Mouse (Mus musculus) T-helper 2 cell (primary cell): Measurements from ENCODE around the gene Diablo.
"Not testable (repeated sequence)": the region's sequence is repeated elsewhere in the genome, so short reads cannot be mapped to it uniquely, and the experiment has no call there.

ENCODE experiments used
- in situ Hi-C: fragments of 300-600 bp; cut with MboI, MseI; formaldehyde crosslinking; loops from one replicate; pipeline ENCODE4 v1.15.1; 2025; ENCODE audit warnings: high pct_unique_total_duplicates

Gene Diablo

DNA sequence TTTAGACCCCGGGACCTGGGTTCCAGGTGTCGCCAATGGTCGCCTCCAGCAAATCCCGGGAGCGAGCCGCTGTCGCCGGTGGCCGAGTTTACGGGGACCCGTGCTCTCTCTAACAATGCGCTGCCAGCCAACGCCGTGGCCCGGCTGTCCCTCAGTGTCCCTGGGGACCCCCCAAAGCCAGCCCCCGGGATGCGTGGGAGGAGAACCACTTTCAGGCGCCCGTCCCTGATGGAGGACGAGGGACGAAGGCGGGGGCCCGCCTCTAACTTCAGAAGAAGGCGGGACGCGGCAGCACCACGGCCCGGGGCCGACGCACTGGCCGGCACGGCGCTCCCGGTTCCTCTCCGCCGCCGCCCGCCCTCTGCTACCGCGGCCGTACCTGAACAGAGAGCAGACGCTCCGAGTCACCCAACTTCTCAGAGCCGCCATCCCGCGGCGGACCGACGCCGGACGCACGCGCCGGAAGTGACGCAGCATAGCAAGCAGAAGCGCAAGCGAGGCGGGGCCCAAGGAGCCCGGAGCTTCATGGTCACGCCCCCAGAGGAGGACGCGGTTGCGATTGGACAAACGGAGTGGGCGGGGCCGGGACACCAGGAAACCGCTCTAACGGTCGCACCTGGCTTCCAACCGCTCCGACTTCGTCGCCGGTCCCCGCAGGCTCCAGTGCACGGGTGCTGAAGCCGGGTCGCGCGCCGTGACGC is at the start of gene Diablo:
TSS of gene Diablo (minus strand) at position 485 of the 701 bp plus-strand sequence.
- in situ Hi-C loops = no loop called here

DNA sequence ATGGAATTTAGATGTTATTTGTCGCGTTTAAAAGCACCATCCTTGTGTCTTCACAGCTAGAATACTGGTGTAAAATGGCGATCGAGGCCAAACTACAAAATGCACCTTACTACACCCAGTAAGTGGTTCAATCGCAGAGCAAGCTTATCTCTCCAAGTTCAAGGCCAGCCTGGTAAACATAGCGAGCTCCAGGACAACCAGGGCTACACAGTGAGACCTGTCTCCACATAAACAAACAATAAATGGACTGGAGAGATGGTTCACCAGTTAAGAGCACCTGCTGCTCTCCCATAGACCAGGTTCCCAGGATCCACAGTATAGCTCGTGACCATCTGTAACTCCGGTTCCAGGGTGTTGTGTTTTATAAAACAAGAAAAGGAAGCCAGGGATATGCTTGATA is 49.4 kb upstream of the Diablo start:
- in situ Hi-C loops = no loop called here

DNA sequence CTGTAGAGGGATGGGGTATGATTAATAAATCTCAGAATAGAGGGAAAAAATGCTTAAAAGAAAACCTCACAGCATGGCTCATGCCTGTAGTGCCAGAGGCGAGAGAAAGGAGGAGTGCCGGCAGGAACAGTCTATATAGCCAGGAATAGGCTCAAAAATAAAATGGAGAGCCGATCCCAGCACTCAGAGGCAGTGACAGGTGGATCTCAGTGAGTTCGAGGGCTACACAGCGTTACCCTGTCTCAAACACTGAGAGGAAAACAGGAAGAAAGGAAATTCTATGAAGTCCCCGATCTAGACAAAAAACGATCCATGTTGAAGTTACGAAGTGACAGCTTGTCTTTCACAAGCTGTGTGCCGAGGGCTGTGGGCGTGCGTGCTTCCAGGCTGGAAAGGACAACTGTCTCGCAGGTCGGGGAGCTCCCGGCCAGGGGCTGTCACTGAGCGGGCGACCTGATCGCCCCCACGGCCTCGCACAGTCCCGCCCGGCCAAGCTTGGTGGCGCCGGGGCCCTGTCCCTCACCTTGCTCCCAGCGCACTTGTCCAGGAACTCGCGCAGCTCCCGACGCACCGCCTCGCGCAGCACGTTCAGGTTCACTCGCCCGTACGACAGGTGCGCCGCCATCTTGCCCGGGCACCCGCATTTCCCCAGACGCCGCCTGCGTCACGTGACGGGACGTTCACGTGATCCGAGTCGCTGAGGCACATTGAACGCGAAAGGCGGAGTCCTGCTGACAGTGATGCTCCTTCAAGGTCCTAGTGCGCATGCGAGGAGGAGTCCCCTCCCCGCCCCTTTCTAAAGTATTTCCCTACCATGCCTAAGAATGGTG is 48.6 kb upstream of the Diablo start, which contains the start of gene Vps33a:
TSS of gene Vps33a (minus strand) at position 682 of the 830 bp plus-strand sequence.
- in situ Hi-C loops = no loop called here

DNA sequence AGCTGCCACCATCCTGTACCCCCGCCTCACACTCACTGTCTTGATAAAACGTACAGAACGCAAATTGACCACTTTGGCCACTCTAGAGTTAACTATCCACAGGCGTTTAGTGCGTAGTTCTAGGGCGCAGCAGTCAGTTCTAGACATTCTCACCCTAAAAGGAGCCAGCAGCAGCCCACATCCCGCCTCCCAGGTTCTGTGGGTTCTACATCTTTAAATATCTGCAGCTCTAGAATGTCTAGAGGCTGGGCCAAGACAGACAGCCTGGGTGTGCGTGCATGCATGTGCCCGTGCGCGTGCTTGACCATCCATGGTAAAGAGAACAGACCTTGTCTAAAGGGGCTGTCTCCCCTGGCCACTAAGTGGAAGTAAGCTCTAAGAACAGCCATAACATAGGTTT is 37.2 kb upstream of the Diablo start:
- in situ Hi-C loops = no loop called here

DNA sequence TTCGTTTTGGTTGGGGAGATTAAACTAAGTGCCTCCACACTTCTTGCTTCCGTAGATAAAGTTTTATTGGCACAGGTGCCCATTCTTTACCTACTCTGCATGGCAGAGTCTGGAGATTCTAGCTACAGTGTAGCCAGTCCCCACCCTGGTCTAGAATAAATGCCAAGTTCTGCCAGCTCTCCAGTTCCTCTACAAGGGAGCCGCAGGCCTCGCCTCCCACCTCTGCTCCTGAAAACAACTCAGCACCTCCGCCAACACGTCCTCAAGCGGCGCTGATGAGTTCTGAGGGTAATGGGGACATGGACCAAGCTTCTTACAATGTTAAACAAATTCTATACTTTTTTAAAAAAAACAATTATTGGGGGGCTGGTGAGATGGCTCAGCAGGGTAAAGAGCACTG is 35.6 kb upstream of the Diablo start:
- in situ Hi-C loops = no loop called here

DNA sequence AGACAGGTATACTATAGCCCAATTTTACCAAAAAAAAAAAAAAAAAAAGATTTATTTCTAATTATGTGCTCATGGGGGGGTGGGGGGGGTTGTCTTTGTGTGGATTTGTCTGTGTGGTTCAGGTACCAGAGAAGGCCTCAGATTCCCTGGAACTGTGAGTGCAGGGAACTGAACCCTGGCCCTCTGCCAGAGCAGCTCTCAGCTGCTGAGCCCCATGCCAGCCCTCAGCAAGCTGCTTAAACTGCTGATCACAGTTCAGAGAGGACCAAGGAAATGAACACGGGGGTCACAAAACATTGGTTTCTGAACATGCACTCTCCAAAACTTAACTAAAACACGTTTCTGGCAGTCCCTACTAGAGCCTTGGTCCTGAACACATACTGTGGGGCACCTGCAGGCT is 32.5 kb upstream of the Diablo start:
- in situ Hi-C loops = no loop called here

DNA sequence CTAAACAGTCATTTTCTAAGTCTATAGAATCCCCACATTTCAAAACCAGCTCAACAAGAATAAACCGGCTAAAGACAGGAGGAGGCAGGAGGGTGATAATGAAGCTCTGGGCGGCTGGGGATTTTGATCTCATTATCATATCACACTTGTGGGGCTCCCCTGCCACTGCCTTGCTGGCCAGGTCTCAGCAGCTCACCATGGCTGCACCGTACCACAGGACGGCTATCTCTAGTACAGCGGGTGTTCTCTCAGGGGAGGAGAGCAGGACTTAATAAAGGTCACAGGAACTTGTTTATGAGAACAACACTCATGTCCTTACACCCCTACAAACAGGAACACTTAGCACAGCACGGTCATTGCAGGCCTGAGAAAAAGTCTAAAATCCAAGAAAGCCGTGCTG is 31.7 kb upstream of the Diablo start:
- in situ Hi-C loops = no loop called here

DNA sequence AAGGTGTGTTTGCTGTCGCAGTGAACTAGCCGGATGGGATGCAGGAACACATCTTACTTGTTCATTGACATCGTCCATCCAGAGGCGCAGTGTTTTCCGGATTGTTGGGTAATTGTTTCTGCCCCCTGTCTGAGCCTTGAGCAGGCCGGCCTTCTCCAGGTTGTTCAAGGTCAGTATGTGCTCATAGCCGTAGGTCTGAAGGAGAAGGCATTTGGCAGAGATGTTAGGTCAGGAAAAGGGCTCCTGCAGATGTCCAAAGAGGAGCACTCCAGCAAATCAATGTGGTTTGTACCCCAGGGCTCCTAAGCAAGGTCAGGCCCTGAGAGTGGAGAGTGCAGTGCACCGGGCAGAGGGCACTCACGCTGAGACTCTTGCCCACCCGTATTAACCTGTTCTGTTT is 9.8 kb upstream of the Diablo start:
- in situ Hi-C loops = no loop called here

DNA sequence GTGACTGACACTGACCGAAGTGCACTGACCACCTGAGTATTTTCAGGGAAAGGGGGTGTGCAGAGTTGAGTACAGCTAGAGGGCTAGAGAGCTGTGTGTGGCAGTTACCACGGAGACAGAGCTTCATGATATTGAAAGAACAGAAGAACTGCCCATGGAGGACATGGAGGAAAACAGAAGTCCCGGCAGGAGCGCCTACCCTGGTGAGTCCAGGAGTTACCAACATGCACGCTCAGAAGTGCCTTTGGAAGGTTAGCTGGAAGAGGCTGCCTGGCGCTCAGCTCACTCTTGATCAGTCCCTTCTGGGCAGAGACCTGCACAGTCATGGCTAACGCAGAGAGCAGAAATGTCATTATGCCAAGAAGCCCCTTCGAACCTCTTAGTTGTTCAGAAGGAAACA is 6.1 kb upstream of the Diablo start:
- in situ Hi-C loops = no loop called here

DNA sequence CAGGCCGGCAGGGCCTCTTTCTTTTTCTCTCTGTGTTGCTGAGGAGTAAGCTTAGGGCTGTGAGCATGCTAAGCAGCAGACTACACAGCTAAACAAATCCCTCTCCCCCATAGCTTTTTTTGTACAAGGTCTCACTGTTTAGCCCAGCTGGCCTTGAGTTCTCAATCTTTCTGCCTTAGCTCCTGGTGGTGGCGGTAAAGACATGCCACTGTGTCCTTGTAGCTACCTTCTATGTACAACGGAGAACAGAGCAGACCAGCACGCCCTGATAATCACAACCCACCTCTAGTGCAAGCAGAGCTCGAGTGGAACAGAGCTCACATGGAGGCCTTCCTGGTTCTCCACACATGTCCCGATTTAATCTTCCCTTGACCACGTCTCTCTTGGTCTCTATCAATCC is 4.7 kb upstream of the Diablo start:
- in situ Hi-C loops = loop anchor here (5.0 kb wide), 1 partner anchor 49 kb away; no protein-coding TSS in a partner anchor

DNA sequence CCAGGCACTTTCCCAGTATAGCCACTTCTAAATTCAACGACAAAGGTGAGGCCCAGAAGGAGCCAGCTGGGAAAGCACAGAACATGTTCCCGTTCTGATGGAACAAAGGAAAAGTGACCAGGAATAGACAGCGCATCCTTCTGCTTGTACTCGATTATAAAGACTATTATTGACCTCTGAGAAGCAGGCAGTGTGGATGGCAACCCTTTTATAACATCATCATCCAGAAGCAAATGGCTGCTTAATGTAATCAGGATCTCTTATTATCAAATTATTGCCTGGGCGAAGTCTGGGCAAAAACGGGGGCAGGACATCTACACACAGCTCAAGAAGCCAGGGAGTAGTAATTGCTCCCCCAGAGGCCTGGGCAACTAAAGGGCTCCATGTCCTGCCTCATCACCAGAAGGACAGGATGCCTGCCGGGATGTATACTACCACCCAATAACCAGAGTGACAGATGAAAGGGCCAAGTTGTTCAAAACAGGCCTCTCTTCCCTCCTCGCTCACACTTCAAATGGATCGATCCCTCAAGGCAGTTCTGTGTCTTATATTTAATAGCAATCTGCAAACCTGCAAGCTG is 2.0 kb upstream of the Diablo start:
- in situ Hi-C loops = loop anchor here (5.0 kb wide), 1 partner anchor 51 kb away; no protein-coding TSS in a partner anchor

DNA sequence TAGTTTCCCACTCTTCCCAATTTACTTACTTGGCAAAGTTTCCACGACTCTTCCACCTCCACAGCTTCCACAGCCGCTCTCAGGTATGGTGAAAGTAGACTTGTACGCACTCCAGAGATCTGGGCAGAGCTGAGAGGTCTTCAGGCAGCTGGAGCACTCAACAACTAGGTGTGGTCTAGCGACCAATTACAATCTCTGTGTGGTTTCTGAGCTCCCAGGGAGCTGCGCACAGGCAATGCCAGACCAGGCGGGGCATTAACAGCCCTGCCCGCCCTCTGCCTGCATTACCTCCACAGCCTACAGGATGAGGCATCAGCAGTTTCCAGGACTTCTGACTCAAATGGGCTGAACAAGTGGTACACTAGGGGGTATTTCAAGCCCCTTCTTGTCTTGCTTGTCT is 1.3 kb upstream of the Diablo start, which contains the start of gene Gm49027:
TSS of gene Gm49027 (minus strand) at position 208 of the 400 bp plus-strand sequence.
- in situ Hi-C loops = loop anchor here (5.0 kb wide), 1 partner anchor 52 kb away; no protein-coding TSS in a partner anchor

DNA sequence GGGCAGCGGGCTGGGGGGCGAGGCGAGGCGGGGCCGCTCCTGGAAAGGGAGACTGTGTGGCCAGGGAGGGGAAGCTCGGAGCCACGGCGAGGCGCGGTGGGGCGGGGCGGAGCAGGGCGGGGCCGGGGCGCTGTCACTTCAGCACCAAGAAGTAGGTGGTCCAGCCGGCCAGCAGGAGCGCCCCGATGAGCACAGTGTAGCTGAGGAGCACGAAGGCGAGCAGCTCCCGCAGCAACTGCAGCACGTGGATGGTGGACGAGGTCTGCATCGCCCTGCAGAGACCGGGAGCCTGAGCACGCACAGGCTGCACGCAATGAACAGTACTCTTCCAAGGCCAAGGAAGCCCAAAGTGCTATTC is 396 bp upstream of the Diablo start:
- in situ Hi-C loops = no loop called here

DNA sequence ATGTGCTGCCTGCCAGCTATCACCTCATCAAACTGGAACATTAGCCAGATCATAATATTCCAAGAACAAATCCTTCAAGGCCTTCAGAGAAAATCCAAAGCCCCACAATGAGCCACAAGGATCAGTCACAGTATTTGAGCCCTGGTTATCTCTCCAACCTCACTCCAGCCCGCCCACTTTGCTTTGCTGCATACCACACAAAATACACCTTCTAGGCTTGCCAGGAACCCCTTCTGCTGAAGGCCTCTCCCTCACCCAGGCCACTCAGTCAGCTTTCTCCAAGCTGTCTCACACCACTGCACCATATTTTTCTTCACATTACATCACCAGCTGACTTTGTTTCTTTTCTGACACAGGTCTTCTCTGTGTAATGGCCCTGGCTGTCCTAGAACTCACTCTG is 1.8 kb downstream of the Diablo start:
- in situ Hi-C loops = no loop called here

DNA sequence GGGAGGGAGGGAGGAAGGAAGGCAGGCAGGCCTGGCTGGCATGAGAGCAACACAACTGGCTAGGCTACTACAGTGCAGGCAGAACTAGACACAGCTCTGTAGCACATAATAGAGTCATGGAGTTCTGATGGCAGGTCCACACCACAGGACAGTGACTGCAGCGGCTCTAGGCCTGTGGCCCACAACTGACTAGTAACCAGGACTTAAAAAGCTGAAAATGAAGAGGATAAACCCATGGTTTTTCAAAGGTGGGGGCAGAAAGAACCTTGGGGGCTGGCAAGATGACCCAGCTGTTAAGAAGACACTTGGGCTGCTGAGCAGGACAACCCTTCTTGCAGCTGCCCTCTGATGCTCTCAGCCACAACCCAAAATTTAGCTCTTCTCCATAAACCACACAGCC is 2.4 kb downstream of the Diablo start:
- in situ Hi-C loops = no loop called here

DNA sequence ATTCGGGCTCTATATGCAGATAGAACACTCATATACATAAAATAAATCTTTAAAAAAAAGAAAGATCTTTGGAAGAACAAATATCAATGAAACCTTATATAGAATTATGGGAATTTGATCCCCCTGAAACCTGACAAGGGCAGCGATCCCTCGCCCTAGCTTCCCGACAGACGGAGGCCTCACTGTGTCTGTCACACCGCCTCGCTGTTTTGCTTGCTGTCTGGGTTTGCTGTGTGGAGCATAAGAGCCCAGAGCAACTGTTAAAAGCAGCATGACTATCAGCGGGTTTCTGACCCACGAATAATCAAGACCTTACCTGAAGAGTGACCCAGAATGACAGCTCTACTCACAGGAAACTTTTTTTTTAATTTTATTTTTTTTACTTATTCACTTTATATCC is 3.3 kb downstream of the Diablo start:
- in situ Hi-C loops = no loop called here

DNA sequence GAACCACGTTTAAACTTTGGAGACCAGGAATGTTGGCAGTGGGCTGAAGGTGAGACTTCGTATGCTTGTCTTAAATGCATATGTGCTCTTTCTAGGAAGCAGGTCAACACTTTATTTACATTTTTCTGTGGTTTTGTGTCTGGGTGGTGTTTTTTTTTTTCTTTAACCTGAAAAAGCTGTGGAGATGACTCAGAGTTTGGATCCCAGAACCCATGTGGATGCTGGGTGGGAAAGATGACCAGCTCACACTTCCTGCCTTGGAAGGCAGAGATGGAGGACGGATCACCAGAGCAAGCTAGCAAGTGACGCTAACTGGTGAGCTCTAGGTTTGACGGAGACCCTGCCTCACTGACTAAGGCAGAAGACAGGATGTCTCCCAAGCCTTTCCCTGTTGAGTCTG is 9.1 kb downstream of the Diablo start:
- in situ Hi-C loops = no loop called here

DNA sequence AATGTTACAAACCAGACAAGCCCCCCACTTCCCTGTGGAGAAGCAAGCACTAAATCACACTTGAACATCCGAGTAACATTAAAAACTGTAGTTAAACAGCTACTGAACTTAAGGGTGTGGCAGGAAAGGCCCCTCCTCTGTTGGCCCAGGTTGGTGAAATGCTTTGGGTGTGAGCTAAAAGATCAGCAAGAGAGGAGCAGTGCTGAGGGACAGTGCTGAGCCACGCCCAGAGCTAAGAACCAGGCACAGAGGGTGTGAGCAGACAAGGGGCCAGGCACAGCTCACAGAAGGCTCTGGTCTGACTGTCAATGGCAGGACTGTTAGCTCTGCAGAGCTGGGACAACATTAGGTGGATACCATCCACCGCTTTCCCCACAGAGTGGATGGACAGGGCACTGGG is 11.9 kb downstream of the Diablo start:
- in situ Hi-C loops = no loop called here

DNA sequence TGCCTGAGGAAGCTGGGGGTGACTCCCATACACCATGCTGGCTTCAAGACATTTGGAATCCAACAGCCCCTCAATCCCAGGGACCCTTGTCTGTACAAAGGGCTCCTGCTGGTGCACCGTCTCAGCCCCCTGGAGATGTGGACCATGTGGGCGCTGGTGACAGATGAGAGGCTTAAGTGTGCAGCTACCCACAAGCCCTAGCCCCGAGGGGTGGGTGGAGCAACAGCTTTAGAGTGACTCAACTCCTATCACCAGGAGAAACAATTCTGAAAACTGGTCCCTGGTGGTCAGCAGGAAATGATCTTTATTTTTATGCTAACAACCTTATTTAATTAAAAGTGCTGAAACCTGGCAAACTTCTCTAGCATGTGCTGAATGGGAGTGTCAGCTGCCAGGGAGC is 12.6 kb downstream of the Diablo start:
- in situ Hi-C loops = not testable (repeated sequence)

DNA sequence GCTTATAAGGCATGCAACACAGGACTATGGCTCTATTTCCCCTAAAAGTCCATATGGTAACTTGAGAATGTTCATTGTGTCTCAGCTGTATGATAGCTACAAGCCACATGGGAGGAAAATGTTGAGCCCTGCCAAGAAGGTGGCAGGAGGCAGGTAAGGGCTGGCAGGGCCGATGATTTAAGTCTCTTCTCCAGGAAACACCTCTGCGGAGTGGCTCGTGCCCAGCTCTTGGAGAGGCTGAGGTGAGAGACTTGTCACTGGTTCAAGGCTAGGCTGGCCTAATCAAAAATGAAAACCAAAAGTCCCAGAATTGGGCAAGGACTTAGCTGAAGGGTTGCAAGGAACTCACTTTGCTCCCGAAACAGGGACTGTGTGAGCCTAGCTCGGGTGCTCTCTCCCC is 13.8 kb downstream of the Diablo start, which contains the start of gene B3gnt4:
TSS of gene B3gnt4 (plus strand) at position 301 of the 400 bp plus-strand sequence.
- in situ Hi-C loops = no loop called here

DNA sequence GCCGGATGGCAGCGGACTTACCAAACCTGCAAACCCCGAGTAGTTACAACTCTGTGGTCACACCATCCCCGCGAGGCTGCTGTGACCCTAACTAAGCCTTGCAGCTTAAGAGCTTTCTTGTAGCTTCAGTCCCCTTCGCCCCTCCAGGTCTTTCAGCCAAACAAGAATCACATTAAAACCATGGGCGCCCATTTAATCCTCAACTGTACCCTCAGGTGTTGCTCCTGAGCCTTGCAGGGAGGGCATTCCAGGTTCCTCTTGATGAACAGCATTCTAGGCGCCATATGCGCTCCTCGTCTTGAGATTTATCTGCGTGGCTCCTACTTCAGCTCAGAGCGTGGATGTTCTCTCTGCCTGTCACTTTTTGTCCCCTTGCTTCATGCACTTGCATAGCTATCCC is 15.1 kb downstream of the Diablo start:
- in situ Hi-C loops = no loop called here

DNA sequence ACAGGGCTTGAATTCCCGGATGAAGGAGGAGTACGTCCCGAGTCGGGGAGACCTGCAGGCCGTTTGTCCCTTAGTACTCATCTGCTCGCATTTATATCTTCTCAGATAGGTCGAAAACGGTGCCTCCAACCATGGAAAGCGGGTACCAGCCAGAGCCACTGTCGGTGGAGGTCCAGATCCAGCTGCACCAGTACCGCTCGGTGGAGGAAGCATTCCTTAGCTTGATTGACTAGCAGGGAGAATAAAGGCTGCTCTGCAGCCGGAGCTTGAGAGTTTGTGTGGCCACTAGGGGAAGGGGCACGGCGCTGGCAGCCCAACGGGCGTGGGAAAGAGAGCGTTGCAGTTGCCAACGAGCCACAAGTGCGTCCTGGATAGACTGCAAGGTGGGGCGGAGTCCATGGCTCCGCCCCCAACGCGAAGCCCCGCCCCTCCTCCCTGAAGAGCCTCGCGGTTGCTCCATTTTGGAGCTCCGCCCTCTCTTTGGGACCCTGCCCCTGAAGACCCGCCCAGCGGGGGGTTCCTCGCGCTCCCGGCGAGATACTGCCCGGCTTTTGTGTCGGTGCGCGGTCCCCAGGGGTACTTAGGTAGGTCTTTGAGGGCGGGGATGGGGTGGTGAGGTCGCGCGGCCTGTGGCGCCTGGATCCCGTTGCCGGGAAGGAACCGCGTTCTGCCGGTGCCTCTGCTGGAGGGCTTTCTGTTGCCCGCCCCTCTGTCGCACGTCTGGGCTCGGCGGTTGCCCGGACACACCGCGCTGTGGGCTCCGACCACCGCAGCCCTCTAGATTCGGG is 15.8 kb downstream of the Diablo start:
- in situ Hi-C loops = no loop called here
